Mouse (Mus musculus): Measurements from ENCODE around the gene Kdelc1.

DNA sequence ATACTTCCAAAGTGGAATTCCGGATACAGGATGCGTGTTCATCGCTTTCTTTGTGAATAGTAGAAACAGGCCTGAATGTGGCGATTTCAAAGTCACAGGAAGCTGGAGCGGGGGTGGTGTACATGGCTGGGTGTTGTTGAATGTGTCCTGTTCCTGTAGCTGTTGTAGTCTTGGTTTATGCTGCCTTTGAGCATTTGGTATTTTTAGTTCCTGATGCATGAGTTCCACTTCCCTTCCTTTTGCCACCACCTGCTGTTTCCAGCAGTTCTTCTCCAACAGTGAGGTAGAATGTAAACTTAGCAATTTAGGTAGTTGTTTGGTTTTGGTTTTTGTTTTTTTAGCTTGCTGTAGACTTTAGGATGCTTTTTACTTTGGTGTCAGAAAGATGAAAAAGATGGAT is 43.8 kb upstream of the Kdelc1 start:
- TF ChIP-seq TAL1 (IDR thresholded peaks at IDR 0.05; ENCODE audit: low read length) (no peak), GATA1 (IDR thresholded peaks at IDR 0.05; ENCODE audit: low read length) (no peak)
